Mouse (Mus musculus): Measurements from ENCODE around the gene Cct6b. TPM values are rescaled to one million over a fixed set of nuclear protein-coding genes. Genes with fewer than 3 reads are reported as not detected.

Gene Cct6b
- polyA plus RNA-seq (2015; fragmentation: Nextera tagmentation; extraction: Ambion mirVana) = 0.33 and 0.52 TPM in 2 replicates

- peaks cover 6% of the 10 kb centered on the region; the same call in 1 of the 2 replicates for H3K36me3 ChIP-seq
- H3K27me3 ChIP-seq = peaks cover 4% of the 10 kb centered on the region; the same call in 1 of the 2 replicates
- peak within 1 kb of the TSS; percentile 92 for H3K27ac ChIP-seq (replicated peaks)
- H3K4me2 ChIP-seq = peak within 1 kb of the TSS; percentile 98
- peak within 1 kb of the TSS; percentile 94 for H3K9ac ChIP-seq
- H3K9me3 ChIP-seq = no peaks in the 10 kb centered on the region
- peak within 1 kb of the TSS; percentile 98 for H3K4me3 ChIP-seq
- ATAC-seq (ENCODE audit: low read depth) = peak; percentile 100
- H3K4me1 ChIP-seq (replicated peaks) = peaks cover 30% of the 10 kb centered on the region
- under 1% methylated on average over 44 of the region's 44 CpGs for WGBS
Observed at GRCm38 (mm10) chr11:82763742-82764437, at the start of gene Cct6b, which contains the start of gene Zfp830. Gene Cct6b (minus strand): TSS chr11:82764321. Gene Zfp830 (plus strand): TSS chr11:82764345.

GRCm38 (mm10) chr11:82808485-82808884 is 44.4 kb upstream of the Cct6b start:
- no peak overlapping the region for H3K9ac ChIP-seq
- peaks cover 7% of the 10 kb centered on the region for H3K36me3 ChIP-seq
- 0 out of 2 replicates have a peak, but pooled peaks cover 3% of the 10 kb centered on the region for H3K4me1 ChIP-seq (replicated peaks)
- H3K9me3 ChIP-seq = no peaks in the 10 kb centered on the region
- no peak overlapping the region for H3K27ac ChIP-seq (replicated peaks)
- H3K4me2 ChIP-seq = no peak overlapping the region
- no peak for ATAC-seq (ENCODE audit: low read depth)
- 59% methylated on average over 5 of the region's 5 CpGs for WGBS
- H3K4me3 ChIP-seq = no peak overlapping the region
- H3K27me3 ChIP-seq = no peaks in the 10 kb centered on the region

- H3K4me1 ChIP-seq (replicated peaks) = 0 out of 2 replicates have a peak, but pooled peaks cover 3% of the 10 kb centered on the region
- ATAC-seq (ENCODE audit: low read depth) = no peak
- no peak overlapping the region for H3K4me2 ChIP-seq
- peaks cover 19% of the 10 kb centered on the region for H3K36me3 ChIP-seq
- 87% methylated on average over 3 of the region's 3 CpGs for WGBS
- no peak overlapping the region for H3K9ac ChIP-seq
- H3K27ac ChIP-seq (replicated peaks) = no peak overlapping the region
- no peak overlapping the region for H3K4me3 ChIP-seq
- no peaks in the 10 kb centered on the region for H3K9me3 ChIP-seq
- H3K27me3 ChIP-seq = no peaks in the 10 kb centered on the region
Observed at GRCm38 (mm10) chr11:82807370-82807769, 43.2 kb upstream of the Cct6b start.

- ATAC-seq (ENCODE audit: low read depth) = no peak
- H3K4me2 ChIP-seq = no peak overlapping the region
- no peaks in the 10 kb centered on the region for H3K9me3 ChIP-seq
- H3K27ac ChIP-seq (replicated peaks) = no peak overlapping the region
- no peak overlapping the region for H3K9ac ChIP-seq
- H3K27me3 ChIP-seq = no peaks in the 10 kb centered on the region
- H3K36me3 ChIP-seq = peaks cover 26% of the 10 kb centered on the region
- 82% methylated on average over 3 of the region's 3 CpGs for WGBS
- no peak overlapping the region for H3K4me3 ChIP-seq
- 0 out of 2 replicates have a peak, but pooled peaks cover 3% of the 10 kb centered on the region for H3K4me1 ChIP-seq (replicated peaks)
Observed at GRCm38 (mm10) chr11:82806656-82807055, 42.5 kb upstream of the Cct6b start.

GRCm38 (mm10) chr11:82783453-82783852 is 19.3 kb upstream of the Cct6b start:
- H3K4me2 ChIP-seq = no peak overlapping the region
- WGBS = 93% methylated on average over 11 of the region's 11 CpGs
- no peak for ATAC-seq (ENCODE audit: low read depth)

GRCm38 (mm10) chr11:82782197-82782596 is 18.1 kb upstream of the Cct6b start:
- WGBS = 43% methylated on average over 6 of the region's 6 CpGs
- Histone ChIP-seq H3K9me3 (no peaks in the 10 kb centered on the region), H3K36me3 (peaks cover 37% of the 10 kb centered on the region), H3K4me2 (peak overlapping the region; percentile 80), H3K4me1 (replicated peaks) (peaks cover 28% of the 10 kb centered on the region), H3K27me3 (no peaks in the 10 kb centered on the region), H3K27ac (replicated peaks) (no peak overlapping the region; the same call in 1 of the 2 replicates), H3K9ac (peak overlapping the region; percentile 96), H3K4me3 (peak overlapping the region; percentile 92)
- no peak for ATAC-seq (ENCODE audit: low read depth)

More at GRCm38 (mm10) chr11:82783453-82783852, 19.3 kb upstream of the Cct6b start:
- H3K9ac ChIP-seq = no peak overlapping the region
- H3K4me1 ChIP-seq (replicated peaks) = peaks cover 28% of the 10 kb centered on the region
- peaks cover 50% of the 10 kb centered on the region for H3K36me3 ChIP-seq
- H3K27ac ChIP-seq (replicated peaks) = no peak overlapping the region
- no peak overlapping the region for H3K4me3 ChIP-seq
- H3K9me3 ChIP-seq = no peaks in the 10 kb centered on the region
- no peaks in the 10 kb centered on the region for H3K27me3 ChIP-seq

GRCm38 (mm10) chr11:82780983-82781903 is 17.1 kb upstream of the Cct6b start, which contains the start of gene Lig3:
Gene Lig3 (plus strand): TSS chr11:82781108.
- Histone ChIP-seq H3K4me2 (peak within 1 kb of the TSS; percentile 80), H3K36me3 (peaks cover 28% of the 10 kb centered on the region), H3K9ac (peak within 1 kb of the TSS; percentile 96), H3K27me3 (no peaks in the 10 kb centered on the region), H3K4me3 (peak within 1 kb of the TSS; percentile 92), H3K9me3 (no peaks in the 10 kb centered on the region), H3K4me1 (replicated peaks) (peaks cover 28% of the 10 kb centered on the region), H3K27ac (replicated peaks) (peak within 1 kb of the TSS; percentile 98)
- ATAC-seq (ENCODE audit: low read depth) = peak; percentile 96
- WGBS = under 1% methylated on average over 79 of the region's 90 CpGs

- Histone ChIP-seq H3K9ac (peak overlapping the region; percentile 96), H3K36me3 (peaks cover 16% of the 10 kb centered on the region), H3K4me3 (peak overlapping the region; percentile 92), H3K9me3 (no peaks in the 10 kb centered on the region), H3K27ac (replicated peaks) (no peak overlapping the region), H3K27me3 (no peaks in the 10 kb centered on the region), H3K4me2 (peak overlapping the region; percentile 80), H3K4me1 (replicated peaks) (peaks cover 28% of the 10 kb centered on the region)
- WGBS = 64% methylated on average over 5 of the region's 5 CpGs
- ATAC-seq (ENCODE audit: low read depth) = no peak
Observed at GRCm38 (mm10) chr11:82780134-82780533, 16.0 kb upstream of the Cct6b start.

- Histone ChIP-seq H3K9ac (peak overlapping the region; percentile 94), H3K4me1 (replicated peaks) (peaks cover 30% of the 10 kb centered on the region), H3K4me3 (peak overlapping the region; percentile 98), H3K36me3 (peaks cover 11% of the 10 kb centered on the region; the same call in 1 of the 2 replicates), H3K9me3 (no peaks in the 10 kb centered on the region), H3K4me2 (peak overlapping the region; percentile 98), H3K27me3 (no peaks in the 10 kb centered on the region), H3K27ac (replicated peaks) (peak overlapping the region; percentile 92)
- ATAC-seq (ENCODE audit: low read depth) = peak; percentile 68
- WGBS = under 1% methylated on average over 28 of the region's 28 CpGs
Observed at GRCm38 (mm10) chr11:82764438-82764924, 360 bp upstream of the Cct6b start.

- H3K4me3 ChIP-seq = peak overlapping the region; percentile 98
- H3K9me3 ChIP-seq = no peaks in the 10 kb centered on the region
- H3K9ac ChIP-seq = peak overlapping the region; percentile 94
- no peak for ATAC-seq (ENCODE audit: low read depth)
- H3K4me2 ChIP-seq = peak overlapping the region; percentile 98
- WGBS = 10% methylated on average over 4 of the region's 4 CpGs
- H3K27ac ChIP-seq (replicated peaks) = peak overlapping the region; percentile 92
- peaks cover 9% of the 10 kb centered on the region; the same call in 1 of the 2 replicates for H3K27me3 ChIP-seq
- no peaks in the 10 kb centered on the region for H3K36me3 ChIP-seq
- peaks cover 30% of the 10 kb centered on the region for H3K4me1 ChIP-seq (replicated peaks)
Observed at GRCm38 (mm10) chr11:82763261-82763660, 860 bp downstream of the Cct6b start.

GRCm38 (mm10) chr11:82762286-82762829 is 1.8 kb downstream of the Cct6b start:
- peaks cover 12% of the 10 kb centered on the region; the same call in 1 of the 2 replicates for H3K27me3 ChIP-seq

More at GRCm38 (mm10) chr11:82762286-82762829, 1.8 kb downstream of the Cct6b start:
- Histone ChIP-seq H3K4me1 (replicated peaks) (peaks cover 30% of the 10 kb centered on the region), H3K4me2 (no peak overlapping the region), H3K27ac (replicated peaks) (no peak overlapping the region), H3K36me3 (no peaks in the 10 kb centered on the region), H3K4me3 (no peak overlapping the region), H3K9me3 (no peaks in the 10 kb centered on the region), H3K9ac (no peak overlapping the region)
- 84% methylated on average over 6 of the region's 6 CpGs for WGBS
- no peak for ATAC-seq (ENCODE audit: low read depth)
